Mouse (Mus musculus) forebrain, embryonic 15.5 days (tissue): ENCODE results near the gene Ptpa. TPM values are rescaled to one million over a fixed set of nuclear protein-coding genes. Genes with fewer than 3 reads are reported as not detected.

Experiments used
- ATAC-seq: fragments of 200-750 bp; cut with Nextera tagmentation; replicated peaks from 2 replicates; pipeline ENCODE4 v1.8.0; 2017; ENCODE audit warnings: mild to moderate bottlenecking, moderate TSS enrichment, moderate library complexity
- H3K27ac ChIP-seq: fragments of 300-500 bp; sonication (generic); replicated peaks from 2 replicates; pipeline ENCODE4 v1.5.1; 2015; ENCODE audit warnings: mild to moderate bottlenecking, inconsistent platforms
- H3K27me3 ChIP-seq: fragments of 300-500 bp; sonication (generic); 2 replicates; pipeline ENCODE4 v1.6.1; 2015; ENCODE audit warnings: inconsistent platforms
- H3K36me3 ChIP-seq: fragments of 300-500 bp; sonication (generic); 2 replicates; pipeline ENCODE4 v1.6.1; 2015; ENCODE audit warnings: mild to moderate bottlenecking, inconsistent platforms
- H3K4me1 ChIP-seq: fragments of 300-500 bp; sonication (generic); 2 replicates; pipeline ENCODE4 v1.6.1; 2015; ENCODE audit warnings: inconsistent platforms
- H3K4me2 ChIP-seq: fragments of 300-500 bp; sonication (generic); replicated peaks from 2 replicates; pipeline ENCODE4 v1.6.1; 2015; ENCODE audit warnings: mild to moderate bottlenecking, inconsistent platforms
- H3K4me3 ChIP-seq: fragments of 300-500 bp; sonication (generic); 2 replicates; pipeline ENCODE4 v1.5.1; 2015; ENCODE audit warnings: mild to moderate bottlenecking, inconsistent platforms
- H3K9ac ChIP-seq: fragments of 300-500 bp; sonication (generic); replicated peaks from 2 replicates; pipeline ENCODE4 v1.6.1; 2015; ENCODE audit warnings: mild to moderate bottlenecking, inconsistent platforms
- H3K9me3 ChIP-seq: fragments of 300-500 bp; sonication (generic); 2 replicates; pipeline ENCODE4 v1.6.1; 2016; ENCODE audit warnings: inconsistent platforms
- WGBS: fragments of 180-500 bp; shearing (Covaris S2); methylation state at CpG from one replicate; pipeline ENCODE4 v1.1.7; 2015; ENCODE audit warnings: mixed read lengths; 5-methylcytosine and 5-hydroxymethylcytosine counted together
- polyA plus RNA-seq: library from polyadenylated mRNA; unstranded; fragments of >200 nt; fragmentation: Nextera tagmentation; extraction: Ambion mirVana; gene quantifications from 2 replicates; pipeline ENCODE4 v1.2.1, GENCODE M21; 2015

Gene Ptpa
- polyA plus RNA-seq, 1 experiment from 2014 or later = 152 TPM

- Histone ChIP-seq H3K27ac (peak overlapping the region; percentile 86), H3K4me1 (peaks cover 39% of the 10 kb centered on the region), H3K36me3 (no peaks in the 10 kb centered on the region), H3K4me2 (peak overlapping the region; percentile 99), H3K4me3 (peak overlapping the region; percentile 72), H3K9ac (peak overlapping the region; percentile 93), H3K9me3 (no peaks in the 10 kb centered on the region), H3K27me3 (no peaks in the 10 kb centered on the region)
- under 1% methylated on average over 48 of the region's 51 CpGs for WGBS
- ATAC-seq = peak; percentile 21
Observed at GRCm38 (mm10) chr2:30471795-30472720, 56.2 kb downstream of the Ptpa start.

GRCm38 (mm10) chr2:30472731-30473351 is 57.0 kb downstream of the Ptpa start:
- peak overlapping the region; percentile 72 for H3K4me3 ChIP-seq
- H3K4me2 ChIP-seq = peak overlapping the region; percentile 99
- H3K9ac ChIP-seq = peak overlapping the region; percentile 93
- under 1% methylated on average over 60 of the region's 60 CpGs for WGBS
- H3K4me1 ChIP-seq = peaks cover 39% of the 10 kb centered on the region
- H3K36me3 ChIP-seq = no peaks in the 10 kb centered on the region
- no peaks in the 10 kb centered on the region for H3K27me3 ChIP-seq
- peak overlapping the region; percentile 86 for H3K27ac ChIP-seq
- H3K9me3 ChIP-seq = no peaks in the 10 kb centered on the region
- no peak for ATAC-seq

- WGBS = under 1% methylated on average over 64 of the region's 80 CpGs
Observed at GRCm38 (mm10) chr2:30473431-30474031, 57.7 kb downstream of the Ptpa start.

GRCm38 (mm10) chr2:30474039-30474438 is 58.2 kb downstream of the Ptpa start, which contains the start of gene Ier5l:
Gene Ier5l, minus strand, starts transcription at chr2:30474219.
- Histone ChIP-seq H3K4me3 (peak within 1 kb of the TSS; percentile 72), H3K36me3 (no peaks in the 10 kb centered on the region), H3K27ac (peak within 1 kb of the TSS; percentile 86), H3K27me3 (no peaks in the 10 kb centered on the region), H3K9me3 (no peaks in the 10 kb centered on the region), H3K9ac (peak within 1 kb of the TSS; percentile 93), H3K4me1 (peaks cover 36% of the 10 kb centered on the region), H3K4me2 (peak within 1 kb of the TSS; percentile 99)
- ATAC-seq = peak; percentile 90
- under 1% methylated on average over 37 of the region's 37 CpGs for WGBS

More at GRCm38 (mm10) chr2:30473431-30474031, 57.7 kb downstream of the Ptpa start:
- peak; percentile 47 for ATAC-seq
- H3K9ac ChIP-seq = peak overlapping the region; percentile 93
- H3K4me1 ChIP-seq = peaks cover 39% of the 10 kb centered on the region
- H3K27ac ChIP-seq = peak overlapping the region; percentile 86
- peak overlapping the region; percentile 72 for H3K4me3 ChIP-seq
- no peaks in the 10 kb centered on the region for H3K36me3 ChIP-seq
- no peaks in the 10 kb centered on the region for H3K27me3 ChIP-seq
- H3K4me2 ChIP-seq = peak overlapping the region; percentile 99
- no peaks in the 10 kb centered on the region for H3K9me3 ChIP-seq

- H3K4me2 ChIP-seq = peak overlapping the region; percentile 99
- 29% methylated on average over 4 of the region's 4 CpGs for WGBS
- no peak overlapping the region for H3K27ac ChIP-seq
- ATAC-seq = no peak
- peak overlapping the region; percentile 72 for H3K4me3 ChIP-seq
- peaks cover 33% of the 10 kb centered on the region for H3K4me1 ChIP-seq
- H3K36me3 ChIP-seq = no peaks in the 10 kb centered on the region
- H3K9ac ChIP-seq = no peak overlapping the region
- H3K27me3 ChIP-seq = no peaks in the 10 kb centered on the region
- H3K9me3 ChIP-seq = no peaks in the 10 kb centered on the region
Observed at GRCm38 (mm10) chr2:30474776-30475175, 58.9 kb downstream of the Ptpa start.

GRCm38 (mm10) chr2:30475457-30475856 is 59.6 kb downstream of the Ptpa start:
- Histone ChIP-seq H3K4me1 (peaks cover 26% of the 10 kb centered on the region), H3K4me3 (no peak overlapping the region), H3K9me3 (no peaks in the 10 kb centered on the region), H3K4me2 (no peak overlapping the region), H3K9ac (no peak overlapping the region), H3K36me3 (no peaks in the 10 kb centered on the region), H3K27me3 (no peaks in the 10 kb centered on the region), H3K27ac (no peak overlapping the region)
- ATAC-seq = no peak
- 84% methylated on average over 7 of the region's 7 CpGs for WGBS

GRCm38 (mm10) chr2:30476241-30476640 is 60.4 kb downstream of the Ptpa start:
- Histone ChIP-seq H3K9ac (no peak overlapping the region), H3K27me3 (no peaks in the 10 kb centered on the region), H3K36me3 (no peaks in the 10 kb centered on the region), H3K4me3 (no peak overlapping the region), H3K4me2 (no peak overlapping the region), H3K27ac (no peak overlapping the region), H3K4me1 (peaks cover 19% of the 10 kb centered on the region), H3K9me3 (no peaks in the 10 kb centered on the region)
- 69% methylated on average over 2 of the region's 2 CpGs for WGBS
- no peak for ATAC-seq

- Histone ChIP-seq H3K4me2 (no peak overlapping the region), H3K27me3 (no peaks in the 10 kb centered on the region), H3K36me3 (no peaks in the 10 kb centered on the region), H3K4me1 (peaks cover 11% of the 10 kb centered on the region), H3K4me3 (no peak overlapping the region), H3K9me3 (no peaks in the 10 kb centered on the region), H3K9ac (no peak overlapping the region), H3K27ac (no peak overlapping the region)
- no peak for ATAC-seq
- WGBS = 95% methylated on average over 1 of the region's 1 CpGs
Observed at GRCm38 (mm10) chr2:30478526-30478925, 62.7 kb downstream of the Ptpa start.

- Histone ChIP-seq H3K4me3 (no peak overlapping the region), H3K27me3 (no peaks in the 10 kb centered on the region), H3K9me3 (no peaks in the 10 kb centered on the region), H3K4me1 (no peaks in the 10 kb centered on the region), H3K4me2 (no peak overlapping the region), H3K36me3 (no peaks in the 10 kb centered on the region), H3K9ac (no peak overlapping the region), H3K27ac (no peak overlapping the region)
- WGBS = 45% methylated on average over 7 of the region's 7 CpGs
- no peak for ATAC-seq
Observed at GRCm38 (mm10) chr2:30487597-30487996, 71.8 kb downstream of the Ptpa start.

GRCm38 (mm10) chr2:30490384-30490783 is 74.5 kb downstream of the Ptpa start:
- Histone ChIP-seq H3K27ac (no peak overlapping the region), H3K9ac (no peak overlapping the region), H3K4me2 (no peak overlapping the region), H3K9me3 (no peaks in the 10 kb centered on the region), H3K4me1 (no peaks in the 10 kb centered on the region), H3K4me3 (no peak overlapping the region), H3K36me3 (no peaks in the 10 kb centered on the region), H3K27me3 (no peaks in the 10 kb centered on the region)
- no peak for ATAC-seq
- 79% methylated on average over 2 of the region's 2 CpGs for WGBS

- 73% methylated on average over 8 of the region's 8 CpGs for WGBS
- no peak overlapping the region for H3K4me3 ChIP-seq
- H3K4me2 ChIP-seq = peak overlapping the region; percentile 51
- H3K27me3 ChIP-seq = no peaks in the 10 kb centered on the region
- ATAC-seq = peak; percentile 60
- H3K27ac ChIP-seq = no peak overlapping the region
- no peaks in the 10 kb centered on the region for H3K36me3 ChIP-seq
- peaks cover 5% of the 10 kb centered on the region for H3K4me1 ChIP-seq
- H3K9ac ChIP-seq = no peak overlapping the region
- H3K9me3 ChIP-seq = no peaks in the 10 kb centered on the region
Observed at GRCm38 (mm10) chr2:30495000-30495908, 79.4 kb downstream of the Ptpa start.
